Mouse (Mus musculus) hindbrain, embryonic 11.5 days (tissue): ENCODE results near the gene Cpeb1. TPM values are rescaled to one million over a fixed set of nuclear protein-coding genes. Genes with fewer than 3 reads are reported as not detected.

ENCODE experiments used
- ATAC-seq: fragments of 200-750 bp; cut with Nextera tagmentation; 2 replicates; pipeline ENCODE4 v1.8.0; 2017; ENCODE audit warnings: mild to moderate bottlenecking, moderate TSS enrichment, moderate library complexity; ENCODE audit not compliant: low FRiP score
- DNase-seq: peaks from one replicate; pipeline ENCODE4 v3.0.0-alpha.2; 2015; ENCODE audit warnings: low spot score
- H3K27ac ChIP-seq: fragments of 300-500 bp; sonication (generic); 2 replicates; pipeline ENCODE4 v1.5.1; 2014; ENCODE audit warnings: mild to moderate bottlenecking, low read depth, low read length
- H3K27me3 ChIP-seq: fragments of 300-500 bp; sonication (generic); 2 replicates; pipeline ENCODE4 v1.6.1; 2014; ENCODE audit warnings: mild to moderate bottlenecking, low read length, moderate library complexity, mixed read lengths; ENCODE audit not compliant: control insufficient read depth, insufficient read depth
- H3K36me3 ChIP-seq: fragments of 300-500 bp; sonication (generic); 2 replicates; pipeline ENCODE4 v1.6.1; 2014; ENCODE audit warnings: mild to moderate bottlenecking, low read length, moderate library complexity, mixed read lengths; ENCODE audit not compliant: control insufficient read depth, insufficient read depth
- H3K4me1 ChIP-seq: fragments of 300-500 bp; sonication (generic); replicated peaks from 2 replicates; pipeline ENCODE4 v1.6.1; 2014; ENCODE audit warnings: low read length, mixed read lengths; ENCODE audit not compliant: control insufficient read depth, insufficient read depth
- H3K4me2 ChIP-seq: fragments of 300-500 bp; sonication (generic); replicated peaks from 2 replicates; pipeline ENCODE4 v1.6.1; 2014; ENCODE audit warnings: mild to moderate bottlenecking, low read depth, low read length
- H3K4me3 ChIP-seq: fragments of 300-500 bp; sonication (generic); 2 replicates; pipeline ENCODE4 v1.5.1; 2014; ENCODE audit warnings: low read depth, low read length
- H3K9ac ChIP-seq: fragments of 300-500 bp; sonication (generic); 2 replicates; pipeline ENCODE4 v1.6.1; 2014; ENCODE audit warnings: low read depth, low read length
- H3K9me3 ChIP-seq: fragments of 300-500 bp; sonication (generic); 2 replicates; pipeline ENCODE4 v1.6.1; 2016; ENCODE audit warnings: low read length; ENCODE audit not compliant: control insufficient read depth
- WGBS: fragments of 180-500 bp; shearing (Covaris S2); extraction: QIAGEN DNeasy Blood & Tissue Kit; methylation state at CpG from one replicate; pipeline ENCODE4 v1.1.7; 2014; 5-methylcytosine and 5-hydroxymethylcytosine counted together
- polyA plus RNA-seq: library from polyadenylated mRNA; unstranded; fragments of >200 nt; fragmentation: Nextera tagmentation; extraction: Ambion mirVana; gene quantifications from 2 replicates; pipeline ENCODE4 v1.2.1, GENCODE M21; 2014

The Cpeb1 gene
- polyA plus RNA-seq, 1 experiment from 2014 or later = 1.3 TPM

DNA sequence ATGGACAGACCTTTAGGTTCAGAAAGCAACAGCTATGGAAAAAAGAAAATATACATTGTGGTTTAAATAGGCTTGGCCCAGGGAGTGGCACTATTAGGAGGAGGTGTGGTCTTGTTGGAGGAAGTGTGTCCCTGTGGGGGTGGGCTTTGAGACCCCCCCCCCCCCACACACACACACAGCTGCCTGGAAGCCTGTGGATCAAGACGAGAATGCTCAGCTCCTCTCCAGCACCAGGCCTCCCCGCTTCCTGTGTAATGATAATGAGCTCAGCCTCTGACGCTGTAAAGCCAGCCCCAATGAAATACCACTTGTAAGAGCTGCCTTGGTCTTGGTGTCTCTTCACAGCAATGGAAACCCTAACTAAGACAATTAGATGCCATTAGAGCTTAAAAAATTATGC, 124.5 kb downstream of the Cpeb1 start:
- Histone ChIP-seq H3K4me2 (no peak overlapping the region), H3K9me3 (no peaks in the 10 kb centered on the region), H3K4me1 (no peaks in the 10 kb centered on the region), H3K27me3 (no peaks in the 10 kb centered on the region), H3K36me3 (no peaks in the 10 kb centered on the region), H3K4me3 (no peak overlapping the region), H3K9ac (no peak overlapping the region), H3K27ac (no peak overlapping the region)
- no peak for DNase-seq
- 20% methylated on average over 3 of the region's 3 CpGs for WGBS
- no peak for ATAC-seq

DNA sequence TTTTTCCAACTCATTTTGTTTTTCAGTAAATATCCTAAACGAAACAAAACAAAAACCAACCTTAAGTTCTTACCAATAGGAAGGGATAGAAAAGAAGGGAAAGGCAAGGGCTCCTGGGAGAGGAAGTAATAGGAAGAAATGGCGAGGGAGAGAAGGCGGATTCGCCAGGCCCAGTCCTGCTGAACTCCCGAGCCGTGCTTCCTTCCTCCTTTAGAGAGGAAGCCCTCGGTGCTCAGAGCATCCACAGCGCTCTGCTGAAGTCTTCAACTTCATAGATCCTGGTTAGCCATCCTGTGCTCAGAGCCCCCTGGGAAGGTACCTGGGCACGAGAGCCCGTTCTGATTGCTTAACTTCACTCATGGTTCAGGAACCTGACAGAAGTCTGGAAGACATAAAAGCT, 127.6 kb downstream of the Cpeb1 start:
- DNase-seq (no peak), ATAC-seq (no peak)
- Histone ChIP-seq H3K27me3 (no peaks in the 10 kb centered on the region), H3K36me3 (no peaks in the 10 kb centered on the region), H3K9me3 (no peaks in the 10 kb centered on the region), H3K27ac (no peak overlapping the region), H3K4me1 (no peaks in the 10 kb centered on the region), H3K4me2 (no peak overlapping the region), H3K9ac (no peak overlapping the region), H3K4me3 (no peak overlapping the region)
- WGBS = 87% methylated on average over 10 of the region's 10 CpGs

DNA sequence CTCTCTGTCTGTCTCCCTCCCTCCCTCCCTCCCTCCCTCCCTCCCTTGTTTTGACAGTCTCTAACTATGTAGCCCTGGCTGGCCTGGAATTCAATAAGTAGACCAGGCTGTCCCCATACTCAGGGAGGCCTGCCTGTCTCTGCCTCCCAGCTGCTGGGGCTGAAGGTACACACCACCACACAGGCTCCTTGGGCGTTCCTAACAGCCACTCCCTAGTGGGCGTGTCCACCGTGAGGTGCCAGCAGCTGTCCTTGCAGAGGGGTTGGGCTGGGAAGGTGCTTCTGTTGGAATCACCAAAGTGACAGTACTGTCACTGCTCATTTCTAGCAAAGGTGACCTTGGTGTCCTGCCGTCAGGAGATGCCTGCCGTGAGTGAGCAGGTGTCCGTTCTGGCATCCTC, 128.4 kb downstream of the Cpeb1 start:
- Histone ChIP-seq H3K4me1 (no peaks in the 10 kb centered on the region), H3K4me2 (no peak overlapping the region), H3K4me3 (no peak overlapping the region), H3K27ac (no peak overlapping the region), H3K9ac (no peak overlapping the region), H3K9me3 (no peaks in the 10 kb centered on the region), H3K27me3 (no peaks in the 10 kb centered on the region), H3K36me3 (no peaks in the 10 kb centered on the region)
- 81% methylated on average over 6 of the region's 6 CpGs for WGBS
- ATAC-seq (no peak), DNase-seq (no peak)

DNA sequence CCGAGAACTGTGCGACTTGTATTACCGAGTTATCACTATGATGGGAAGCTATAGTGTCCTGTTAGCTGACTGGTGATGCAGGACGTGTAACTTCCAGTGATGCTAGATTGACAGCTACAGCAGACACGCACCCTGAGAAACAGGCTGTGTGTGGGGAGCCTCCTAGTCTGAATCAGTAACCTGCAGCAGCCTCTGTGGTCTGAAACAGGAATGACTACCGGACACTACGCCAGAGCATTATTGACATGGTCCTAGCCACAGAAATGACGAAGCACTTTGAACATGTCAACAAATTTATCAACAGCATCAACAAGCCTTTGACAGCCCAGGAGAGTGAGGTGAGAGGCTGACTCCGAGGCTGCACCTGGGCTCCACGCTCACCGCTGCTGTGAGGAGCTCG, 129.2 kb downstream of the Cpeb1 start:
- Histone ChIP-seq H3K4me1 (no peaks in the 10 kb centered on the region), H3K4me3 (no peak overlapping the region), H3K27me3 (no peaks in the 10 kb centered on the region), H3K9me3 (no peaks in the 10 kb centered on the region), H3K4me2 (no peak overlapping the region), H3K9ac (no peak overlapping the region), H3K27ac (no peak overlapping the region), H3K36me3 (no peaks in the 10 kb centered on the region)
- no peak for ATAC-seq
- 92% methylated on average over 12 of the region's 12 CpGs for WGBS
- DNase-seq = no peak

DNA sequence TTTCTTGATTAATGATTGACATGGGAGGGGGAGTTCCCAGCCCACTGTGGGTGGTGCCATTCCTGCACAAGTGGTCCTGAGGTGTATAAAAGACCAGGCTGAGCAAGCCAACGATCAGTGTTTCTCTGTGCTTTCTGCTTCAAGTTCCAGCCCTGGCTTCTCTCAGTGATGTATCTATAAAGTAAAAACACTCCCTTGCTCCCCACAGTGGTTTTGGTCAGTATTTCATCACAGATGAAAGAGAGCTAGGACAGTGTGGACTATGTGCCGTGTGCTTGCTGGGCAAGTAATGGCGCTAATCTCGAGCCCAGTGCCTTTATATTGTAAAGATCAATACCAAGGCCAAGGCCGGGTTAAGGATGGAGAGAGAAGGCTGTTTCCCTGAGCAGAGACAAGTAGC, 133.5 kb downstream of the Cpeb1 start:
- no peak overlapping the region for H3K27ac ChIP-seq
- 89% methylated on average over 5 of the region's 5 CpGs for WGBS
- no peaks in the 10 kb centered on the region for H3K36me3 ChIP-seq
- no peak for ATAC-seq
- H3K4me2 ChIP-seq = no peak overlapping the region
- H3K4me1 ChIP-seq = no peaks in the 10 kb centered on the region
- no peak overlapping the region for H3K9ac ChIP-seq
- no peak overlapping the region for H3K4me3 ChIP-seq
- H3K9me3 ChIP-seq = no peaks in the 10 kb centered on the region
- no peak for DNase-seq
- H3K27me3 ChIP-seq = no peaks in the 10 kb centered on the region

DNA sequence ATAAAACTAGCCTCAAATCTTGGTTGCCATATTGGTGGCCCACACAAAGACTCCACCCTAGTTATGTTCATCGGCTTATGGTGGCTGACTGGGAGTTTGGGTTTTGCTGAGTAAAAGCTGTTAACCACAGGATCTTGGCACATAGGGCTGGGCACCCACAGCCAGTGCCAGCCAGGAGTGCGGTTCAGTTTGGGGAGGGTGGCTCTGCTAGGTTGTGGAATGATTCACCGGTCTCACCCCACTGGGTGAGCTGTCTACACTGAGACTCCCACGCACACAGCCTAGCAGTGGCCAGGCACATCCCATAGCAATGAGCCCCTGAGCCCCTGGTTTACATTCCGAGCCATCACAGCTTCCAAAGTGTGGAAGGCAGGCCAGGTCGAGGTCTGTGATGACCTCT, 135.5 kb downstream of the Cpeb1 start:
- WGBS = 84% methylated on average over 6 of the region's 6 CpGs
- no peaks in the 10 kb centered on the region for H3K9me3 ChIP-seq
- no peak overlapping the region for H3K9ac ChIP-seq
- DNase-seq = no peak
- no peaks in the 10 kb centered on the region for H3K4me1 ChIP-seq
- H3K27ac ChIP-seq = no peak overlapping the region
- no peak overlapping the region for H3K4me2 ChIP-seq
- no peaks in the 10 kb centered on the region for H3K36me3 ChIP-seq
- no peak overlapping the region for H3K4me3 ChIP-seq
- ATAC-seq = no peak
- no peaks in the 10 kb centered on the region for H3K27me3 ChIP-seq

DNA sequence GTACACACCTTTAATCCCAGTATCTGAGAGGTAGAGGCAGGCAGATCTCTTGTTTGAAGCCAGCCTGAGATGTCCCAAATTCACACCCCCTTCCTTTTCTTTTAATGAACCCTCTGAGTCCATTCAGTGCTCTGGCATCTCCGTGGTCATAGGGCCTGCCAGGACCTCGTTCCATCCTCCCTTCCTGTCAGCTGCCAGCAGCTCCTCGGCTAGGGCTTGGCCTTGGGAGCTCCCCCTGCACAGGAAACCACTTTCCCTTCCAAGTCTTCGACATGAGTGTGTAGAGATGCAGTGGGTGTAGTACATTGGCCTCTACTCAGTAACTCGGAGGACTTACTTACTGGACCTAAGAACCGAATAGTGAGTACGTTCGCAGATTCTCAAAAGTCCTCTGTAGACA, 139.7 kb downstream of the Cpeb1 start:
- Histone ChIP-seq H3K27me3 (no peaks in the 10 kb centered on the region), H3K36me3 (no peaks in the 10 kb centered on the region), H3K4me2 (no peak overlapping the region), H3K9me3 (no peaks in the 10 kb centered on the region), H3K4me3 (no peak overlapping the region), H3K27ac (no peak overlapping the region), H3K4me1 (no peaks in the 10 kb centered on the region), H3K9ac (no peak overlapping the region)
- no peak for ATAC-seq
- no peak for DNase-seq
- 82% methylated on average over 8 of the region's 8 CpGs for WGBS

DNA sequence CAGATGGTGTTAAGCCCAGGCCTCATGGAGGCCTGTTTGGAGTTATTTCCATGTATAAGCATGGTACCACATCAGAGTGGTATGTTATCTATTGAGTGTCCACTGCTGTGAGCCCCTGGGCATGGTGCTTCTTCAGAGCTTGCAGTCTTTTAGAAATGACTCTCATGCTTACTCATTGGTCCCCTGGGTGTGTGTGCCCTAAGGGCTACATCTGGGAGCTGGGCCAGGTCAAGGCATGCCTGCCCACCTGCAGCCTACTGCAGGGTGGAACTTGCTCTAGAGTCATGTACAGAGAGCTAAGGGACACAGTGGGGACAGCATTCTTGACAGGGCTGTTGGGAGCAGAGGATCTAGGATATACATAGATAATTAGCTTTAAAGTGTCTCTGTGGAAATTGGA, 143.7 kb downstream of the Cpeb1 start:
- DNase-seq = no peak
- H3K27ac ChIP-seq = no peak overlapping the region
- H3K4me2 ChIP-seq = no peak overlapping the region
- no peaks in the 10 kb centered on the region for H3K9me3 ChIP-seq
- H3K4me3 ChIP-seq = no peak overlapping the region
- H3K4me1 ChIP-seq = no peaks in the 10 kb centered on the region
- ATAC-seq = no peak
- H3K9ac ChIP-seq = no peak overlapping the region
- H3K27me3 ChIP-seq = no peaks in the 10 kb centered on the region
- H3K36me3 ChIP-seq = no peaks in the 10 kb centered on the region

DNA sequence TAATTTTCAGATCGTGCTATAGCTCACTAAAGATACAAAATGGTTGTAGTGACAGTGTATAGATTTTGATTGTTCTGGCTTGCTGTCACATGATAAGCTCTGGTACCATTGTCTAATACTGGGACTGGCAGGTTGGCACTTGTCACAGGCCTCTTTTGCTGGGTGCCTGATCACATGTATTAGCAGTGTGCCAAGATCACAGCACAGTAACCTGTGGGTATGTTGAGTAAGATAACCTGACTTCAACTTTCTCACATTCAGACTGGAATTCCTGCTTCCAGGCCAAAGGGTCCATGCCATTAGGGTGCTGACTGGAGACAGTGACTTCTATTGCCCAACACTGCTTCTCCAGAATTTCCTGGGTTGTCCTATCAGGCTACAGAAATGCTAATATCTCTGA, 144.1 kb downstream of the Cpeb1 start:
- Histone ChIP-seq H3K9me3 (no peaks in the 10 kb centered on the region), H3K36me3 (no peaks in the 10 kb centered on the region), H3K4me3 (no peak overlapping the region), H3K27ac (no peak overlapping the region), H3K4me2 (no peak overlapping the region), H3K9ac (no peak overlapping the region), H3K27me3 (no peaks in the 10 kb centered on the region), H3K4me1 (no peaks in the 10 kb centered on the region)
- 97% methylated on average over 1 of the region's 1 CpGs for WGBS
- no peak for DNase-seq
- no peak for ATAC-seq
